Mouse (Mus musculus): ENCODE measurements around the gene Psg19. TPM values are rescaled to one million over a fixed set of nuclear protein-coding genes. Genes with fewer than 3 reads are reported as not detected.

Psg19 gene
- not detected in 2 replicates for polyA plus RNA-seq (2014; fragmentation: Nextera tagmentation; extraction: Ambion mirVana)

GRCm38 (mm10) chr7:18798420-18798819, at the start of gene Psg19:
Psg19 (minus strand) TSS chr7:18798520.
- ATAC-seq (replicated peaks; ENCODE audit: low FRiP score) = no peak
- no peak within 1 kb of the TSS for H3K4me3 ChIP-seq (ENCODE audit: low read depth, low read length)
- no peaks in the 10 kb centered on the region for H3K4me1 ChIP-seq (replicated peaks; ENCODE audit: control insufficient read depth, insufficient read depth, low read length)
- H3K9me3 ChIP-seq (ENCODE audit: control insufficient read depth, low read length) = no peaks in the 10 kb centered on the region
- H3K27me3 ChIP-seq (replicated peaks; ENCODE audit: control insufficient read depth, insufficient read depth, low read length) = no peaks in the 10 kb centered on the region
- no peak within 1 kb of the TSS for H3K4me2 ChIP-seq
- no peak within 1 kb of the TSS for H3K9ac ChIP-seq (ENCODE audit: low read depth, low read length)
- no peak for DNase-seq (ENCODE audit: low spot score)
- H3K27ac ChIP-seq (ENCODE audit: low read depth, low read length) = no peak within 1 kb of the TSS
- no peaks in the 10 kb centered on the region for H3K36me3 ChIP-seq (ENCODE audit: control insufficient read depth, insufficient read depth, low read length)
- WGBS = 79% methylated on average over 1 of the region's 1 CpGs

DNA sequence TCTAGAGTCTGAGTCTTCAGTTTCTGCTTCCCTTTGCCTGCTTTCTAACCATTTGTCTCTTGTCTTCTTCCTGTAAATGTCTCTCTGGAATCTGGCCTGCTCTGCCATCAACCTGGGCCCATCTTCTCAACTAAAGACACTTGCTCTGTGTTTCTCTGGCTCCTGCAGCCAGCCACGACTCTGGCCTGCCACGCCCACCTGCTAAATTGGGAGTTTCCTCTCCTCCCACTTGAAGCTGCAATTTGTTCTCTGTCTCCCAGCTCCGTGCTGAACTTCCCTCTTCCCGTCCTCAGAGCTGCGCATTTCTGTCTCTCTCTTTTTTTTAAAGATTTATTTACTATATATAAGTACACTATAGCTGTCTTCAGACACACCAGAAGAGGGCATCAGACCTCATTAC, 46.5 kb upstream of the Psg19 start:
- WGBS = 23% methylated on average over 5 of the region's 5 CpGs
- no peak overlapping the region for H3K27ac ChIP-seq (ENCODE audit: low read depth, low read length)
- no peaks in the 10 kb centered on the region for H3K4me1 ChIP-seq (replicated peaks; ENCODE audit: control insufficient read depth, insufficient read depth, low read length)
- no peak overlapping the region for H3K4me3 ChIP-seq (ENCODE audit: low read depth, low read length)
- H3K27me3 ChIP-seq (replicated peaks; ENCODE audit: control insufficient read depth, insufficient read depth, low read length) = no peaks in the 10 kb centered on the region
- DNase-seq (ENCODE audit: low spot score) (no peak), ATAC-seq (replicated peaks; ENCODE audit: low FRiP score) (no peak)
- no peak overlapping the region for H3K9ac ChIP-seq (ENCODE audit: low read depth, low read length)
- no peak overlapping the region for H3K4me2 ChIP-seq
- H3K9me3 ChIP-seq (ENCODE audit: control insufficient read depth, low read length) = no peaks in the 10 kb centered on the region
- H3K36me3 ChIP-seq (ENCODE audit: control insufficient read depth, insufficient read depth, low read length) = no peaks in the 10 kb centered on the region

DNA sequence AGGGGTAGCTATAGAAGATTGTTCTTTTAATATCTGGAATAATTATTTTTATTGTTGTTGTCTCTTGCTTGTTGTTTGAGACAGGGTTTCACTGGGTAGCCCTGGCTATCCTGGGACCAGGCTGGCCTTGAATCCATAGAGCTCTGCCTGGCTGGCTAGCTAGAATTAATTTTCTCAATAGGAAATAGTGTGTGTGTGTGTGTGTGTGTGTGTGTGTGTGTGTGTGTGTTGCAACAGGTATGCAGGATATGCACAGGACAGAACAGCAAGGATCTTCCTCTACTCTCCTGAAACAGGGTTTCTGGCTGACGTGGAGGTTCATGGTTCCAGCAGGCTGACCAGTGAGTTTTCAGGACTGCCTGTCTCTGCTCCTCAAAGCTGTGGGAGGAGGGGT, 42.9 kb upstream of the Psg19 start:
- Histone ChIP-seq H3K9ac (ENCODE audit: low read depth, low read length) (0 out of 2 replicates have a peak overlapping the region, but pooled peaks have one; percentile 30), H3K9me3 (ENCODE audit: control insufficient read depth, low read length) (no peaks in the 10 kb centered on the region), H3K27me3 (replicated peaks; ENCODE audit: control insufficient read depth, insufficient read depth, low read length) (no peaks in the 10 kb centered on the region), H3K4me2 (peak overlapping the region; percentile 52), H3K36me3 (ENCODE audit: control insufficient read depth, insufficient read depth, low read length) (no peaks in the 10 kb centered on the region), H3K27ac (ENCODE audit: low read depth, low read length) (no peak overlapping the region), H3K4me3 (ENCODE audit: low read depth, low read length) (no peak overlapping the region), H3K4me1 (replicated peaks; ENCODE audit: control insufficient read depth, insufficient read depth, low read length) (no peaks in the 10 kb centered on the region)
- 71% methylated on average over 1 of the region's 1 CpGs for WGBS
- ATAC-seq (replicated peaks; ENCODE audit: low FRiP score) = 0 out of 2 replicates have a peak, but pooled peaks have one; percentile 20
- no peak for DNase-seq (ENCODE audit: low spot score)

GRCm38 (mm10) chr7:18840386-18841173, 42.3 kb upstream of the Psg19 start:
- DNase-seq (ENCODE audit: low spot score) (peak; percentile 54), ATAC-seq (replicated peaks; ENCODE audit: low FRiP score) (peak; percentile 57)
- peak overlapping the region; percentile 44 for H3K4me3 ChIP-seq (ENCODE audit: low read depth, low read length)
- H3K4me1 ChIP-seq (replicated peaks; ENCODE audit: control insufficient read depth, insufficient read depth, low read length) = no peaks in the 10 kb centered on the region
- WGBS = 5% methylated on average over 14 of the region's 17 CpGs
- H3K36me3 ChIP-seq (ENCODE audit: control insufficient read depth, insufficient read depth, low read length) = no peaks in the 10 kb centered on the region
- peak overlapping the region; percentile 63 for H3K4me2 ChIP-seq
- no peaks in the 10 kb centered on the region for H3K9me3 ChIP-seq (ENCODE audit: control insufficient read depth, low read length)
- peak overlapping the region; percentile 55 for H3K27ac ChIP-seq (ENCODE audit: low read depth, low read length)
- no peaks in the 10 kb centered on the region for H3K27me3 ChIP-seq (replicated peaks; ENCODE audit: control insufficient read depth, insufficient read depth, low read length)
- H3K9ac ChIP-seq (ENCODE audit: low read depth, low read length) = 0 out of 2 replicates have a peak overlapping the region, but pooled peaks have one; percentile 40

- Histone ChIP-seq H3K9ac (ENCODE audit: low read depth, low read length) (0 out of 2 replicates have a peak within 1 kb of the TSS, but pooled peaks have one; percentile 40), H3K36me3 (ENCODE audit: control insufficient read depth, insufficient read depth, low read length) (no peaks in the 10 kb centered on the region), H3K27ac (ENCODE audit: low read depth, low read length) (peak within 1 kb of the TSS; percentile 55), H3K9me3 (ENCODE audit: control insufficient read depth, low read length) (no peaks in the 10 kb centered on the region), H3K27me3 (replicated peaks; ENCODE audit: control insufficient read depth, insufficient read depth, low read length) (no peaks in the 10 kb centered on the region), H3K4me3 (ENCODE audit: low read depth, low read length) (peak within 1 kb of the TSS; percentile 44), H3K4me1 (replicated peaks; ENCODE audit: control insufficient read depth, insufficient read depth, low read length) (no peaks in the 10 kb centered on the region), H3K4me2 (peak within 1 kb of the TSS; percentile 63)
- DNase-seq (ENCODE audit: low spot score) (no peak), ATAC-seq (replicated peaks; ENCODE audit: low FRiP score) (peak; percentile 5; the same call in 1 of the 2 replicates)
- WGBS = 17% methylated on average over 3 of the region's 3 CpGs
These were observed 41.5 kb upstream of the Psg19 start, which contains the start of gene Mill2 for GRCm38 (mm10) chr7:18839865-18840264. Mill2 (plus strand) TSS chr7:18839966.

DNA sequence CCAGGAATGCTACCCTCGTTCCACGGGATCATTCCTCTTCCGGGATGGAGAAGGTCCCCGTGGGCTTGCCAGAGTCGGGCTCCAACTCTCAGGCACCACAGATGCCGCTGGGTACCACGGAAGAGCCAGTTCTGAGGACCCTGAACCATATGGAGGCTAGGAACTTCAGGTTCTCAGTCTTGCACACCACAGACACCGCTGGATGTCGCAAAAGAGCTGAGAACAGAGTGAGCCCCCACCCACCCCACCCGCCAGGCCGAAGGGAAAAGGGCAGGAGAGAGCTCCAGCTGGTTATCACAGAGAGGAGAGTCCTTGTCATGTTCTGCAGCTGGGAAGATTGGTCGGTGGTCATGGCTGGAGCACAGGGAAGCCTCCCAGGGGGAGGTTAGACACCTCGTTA, 34.0 kb upstream of the Psg19 start:
- Histone ChIP-seq H3K27ac (ENCODE audit: low read depth, low read length) (no peak overlapping the region), H3K9ac (ENCODE audit: low read depth, low read length) (no peak overlapping the region), H3K27me3 (replicated peaks; ENCODE audit: control insufficient read depth, insufficient read depth, low read length) (no peaks in the 10 kb centered on the region), H3K9me3 (ENCODE audit: control insufficient read depth, low read length) (no peaks in the 10 kb centered on the region), H3K4me1 (replicated peaks; ENCODE audit: control insufficient read depth, insufficient read depth, low read length) (no peaks in the 10 kb centered on the region), H3K36me3 (ENCODE audit: control insufficient read depth, insufficient read depth, low read length) (no peaks in the 10 kb centered on the region), H3K4me2 (no peak overlapping the region), H3K4me3 (ENCODE audit: low read depth, low read length) (no peak overlapping the region)
- DNase-seq (ENCODE audit: low spot score) = no peak
- no peak for ATAC-seq (replicated peaks; ENCODE audit: low FRiP score)
- 39% methylated on average over 13 of the region's 13 CpGs for WGBS

DNA sequence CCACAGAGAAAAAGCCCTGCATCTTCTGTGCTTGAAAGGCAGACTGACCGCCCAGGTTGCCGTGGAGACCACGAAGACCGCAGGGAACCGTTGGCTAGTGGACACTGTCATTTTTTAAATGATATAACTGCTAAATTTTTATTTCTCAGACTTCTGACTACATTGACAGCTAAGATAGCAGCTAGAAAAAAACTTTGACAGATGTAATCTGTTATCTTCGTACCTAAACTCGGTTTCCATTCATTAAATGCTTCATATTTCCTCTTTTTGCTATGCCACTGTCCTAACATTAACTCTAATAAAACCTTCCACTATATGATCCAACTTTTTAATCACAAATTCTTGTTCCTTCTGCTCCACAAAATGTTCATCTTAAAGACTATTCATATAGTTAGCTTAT, 31.2 kb upstream of the Psg19 start:
- H3K4me1 ChIP-seq (replicated peaks; ENCODE audit: control insufficient read depth, insufficient read depth, low read length) = no peaks in the 10 kb centered on the region
- no peaks in the 10 kb centered on the region for H3K9me3 ChIP-seq (ENCODE audit: control insufficient read depth, low read length)
- ATAC-seq (replicated peaks; ENCODE audit: low FRiP score) = no peak
- H3K4me2 ChIP-seq = no peak overlapping the region
- H3K27me3 ChIP-seq (replicated peaks; ENCODE audit: control insufficient read depth, insufficient read depth, low read length) = no peaks in the 10 kb centered on the region
- H3K9ac ChIP-seq (ENCODE audit: low read depth, low read length) = no peak overlapping the region
- DNase-seq (ENCODE audit: low spot score) = no peak
- WGBS = 86% methylated on average over 7 of the region's 7 CpGs
- no peak overlapping the region for H3K27ac ChIP-seq (ENCODE audit: low read depth, low read length)
- H3K36me3 ChIP-seq (ENCODE audit: control insufficient read depth, insufficient read depth, low read length) = no peaks in the 10 kb centered on the region
- no peak overlapping the region for H3K4me3 ChIP-seq (ENCODE audit: low read depth, low read length)

DNA sequence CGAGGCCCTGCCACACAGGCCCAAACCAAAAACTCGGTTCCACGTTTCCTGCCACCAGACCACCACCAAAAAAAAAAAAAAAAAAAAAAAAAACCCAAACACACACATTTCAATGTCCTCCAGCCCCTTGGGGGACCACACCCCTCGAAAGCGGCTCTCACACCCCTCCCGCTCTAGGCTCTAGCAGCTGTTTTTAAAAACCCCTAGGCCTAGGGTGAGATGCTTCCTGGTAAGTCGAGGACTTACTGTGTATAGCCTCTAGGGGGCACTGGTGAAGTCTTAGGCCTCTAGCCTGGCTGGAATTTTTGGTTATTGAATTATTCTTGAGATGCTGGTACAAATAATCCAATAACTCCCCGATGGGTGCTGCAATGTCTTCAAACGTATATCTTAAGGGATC, 30.3 kb upstream of the Psg19 start:
- Histone ChIP-seq H3K4me2 (no peak overlapping the region), H3K4me1 (replicated peaks; ENCODE audit: control insufficient read depth, insufficient read depth, low read length) (no peaks in the 10 kb centered on the region), H3K9me3 (ENCODE audit: control insufficient read depth, low read length) (no peaks in the 10 kb centered on the region), H3K36me3 (ENCODE audit: control insufficient read depth, insufficient read depth, low read length) (no peaks in the 10 kb centered on the region), H3K27me3 (replicated peaks; ENCODE audit: control insufficient read depth, insufficient read depth, low read length) (no peaks in the 10 kb centered on the region), H3K9ac (ENCODE audit: low read depth, low read length) (no peak overlapping the region), H3K4me3 (ENCODE audit: low read depth, low read length) (no peak overlapping the region), H3K27ac (ENCODE audit: low read depth, low read length) (no peak overlapping the region)
- WGBS = 64% methylated on average over 9 of the region's 9 CpGs
- no peak for ATAC-seq (replicated peaks; ENCODE audit: low FRiP score)
- DNase-seq (ENCODE audit: low spot score) = no peak

All from liver, embryonic 11.5 days (tissue).